In the genomic region with DNA sequence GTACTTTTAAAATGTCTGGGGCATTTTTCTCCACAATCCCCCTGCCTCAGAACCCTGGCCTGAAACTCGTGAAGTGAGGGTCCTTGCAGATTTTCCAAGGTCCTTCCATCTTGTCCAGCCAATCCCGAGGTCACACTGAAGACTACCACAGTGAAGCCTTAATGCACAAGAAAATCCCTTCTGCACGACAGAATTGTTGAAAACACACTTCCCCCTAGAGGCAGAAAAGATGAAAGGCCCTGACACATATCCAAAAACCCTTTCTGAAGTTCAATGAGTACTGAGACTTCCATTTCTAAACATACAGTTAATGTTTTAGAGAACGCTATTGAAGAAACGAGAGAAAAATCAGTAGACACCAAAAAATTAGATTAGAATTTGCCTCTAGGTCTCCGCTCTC, we compare ENCODE assay signal across 10 mouse cellular contexts. TPM values are rescaled to one million over a fixed set of nuclear protein-coding genes. Genes with fewer than 3 reads are reported as not detected.
A peak's percentile ranks its signal among the peaks of the same experiment; 100 is the strongest.
DNase-seq lines count a peak whose midpoint lies in the region; TF ChIP-seq lines count a peak whose summit lies in the region.
"Had no signal": no experiment of that assay in that cellular context is flagged by ENCODE, and none has a peak within 500 bp of the region (broad histone marks: within the 10 kb centered on the region; RNA-seq: fewer than 3 reads in every experiment).

No protein-coding gene starts in this region.

- H3K4me3 ChIP-seq in kidney, adult 2 months (ENCODE audit: insufficient read depth, low read depth, low read length), result no peak overlapping the region
- H3K4me3 ChIP-seq: forebrain, embryonic 15.5 days had no signal

- no peaks in the 10 kb centered on the region for H3K4me1 ChIP-seq in kidney, adult 2 months (ENCODE audit: control insufficient read depth, insufficient read depth, low read length)

- TF ChIP-seq POLR2A in kidney, adult 2 months (IDR thresholded peaks at IDR 0.05; ENCODE audit: low read depth, low read length), result no peak

- WGBS in kidney, adult 2 months, result 41% methylated on average over 6 of the region's 6 CpGs

- no peaks in the 10 kb centered on the region for H3K27me3 ChIP-seq in kidney, adult 2 months (replicated peaks; ENCODE audit: control insufficient read depth, insufficient read depth, low read length)

- peak; percentile 26 for DNase-seq in adrenal gland, postnatal 10 days
- DNase-seq in adrenal gland, postnatal 4 days (ENCODE audit: low spot score in 2 of 2), result no peak
- DNase-seq in kidney, adult 2 months, result peak; percentile 27
- DNase-seq in kidney, adult 8-10 months, result no peak
- peak; percentile 10 for DNase-seq in ovary, postnatal 14 days (ENCODE audit: low spot score)
- DNase-seq in ovary, adult 18-20 months (ENCODE audit: low spot score), result no peak
- DNase-seq in B cell, adult 2 months, result no peak
- DNase-seq in c-Kit-positive CD71-positive TER-119-positive erythroid progenitor cells, embryonic 14.5 days (ENCODE audit: low spot score), result no peak
- DNase-seq: cerebellum, adult 8-10 months had no signal

- TF ChIP-seq CTCF in kidney, adult 2 months (conservative IDR thresholded peaks at IDR 0.05; ENCODE audit: insufficient read depth, insufficient read length, low read depth, low read length), result no peak

- no peak overlapping the region for H3K27ac ChIP-seq in kidney, adult 2 months (ENCODE audit: insufficient read depth, low read depth, low read length)
- H3K27ac ChIP-seq: forebrain, embryonic 15.5 days had no signal

- no peaks in the 10 kb centered on the region for H3K36me3 ChIP-seq in kidney, adult 2 months (ENCODE audit: control insufficient read depth, insufficient read depth, low read length)
- H3K36me3 ChIP-seq: forebrain, embryonic 15.5 days had no signal

RNA-seq across cellular contexts. Expression of gene Npr3, which starts 2.8 kb away (rescaled TPM):
- 10 to 100 TPM; 28.4 to 36.5 TPM for total RNA-seq in adrenal gland, postnatal 10 days (2021)
- 10 to 100 TPM; 29.2 to 34.6 TPM for total RNA-seq in adrenal gland, postnatal 4 days (2021)
- polyA plus RNA-seq in kidney, adult 2 months (2012; rRNA removed), result 5.9 and 6.1 TPM in 2 replicates

Comparison
In these comparisons a context has a peak if more than half of its experiments do, and no peak if none do; other contexts are left out.
1. DNase-seq: peak in adrenal gland, postnatal 10 days (single experiment), kidney, adult 2 months (single experiment) and ovary, postnatal 14 days (single experiment); none in adrenal gland, postnatal 4 days (0 of 2), kidney, adult 8-10 months (0 of 2), ovary, adult 18-20 months (single experiment), B cell, adult 2 months (0 of 2) and c-Kit-positive CD71-positive TER-119-positive erythroid progenitor cells, embryonic 14.5 days (single experiment).